Comparison of ENCODE assay signal across 7 mouse cellular contexts in the genomic region with DNA sequence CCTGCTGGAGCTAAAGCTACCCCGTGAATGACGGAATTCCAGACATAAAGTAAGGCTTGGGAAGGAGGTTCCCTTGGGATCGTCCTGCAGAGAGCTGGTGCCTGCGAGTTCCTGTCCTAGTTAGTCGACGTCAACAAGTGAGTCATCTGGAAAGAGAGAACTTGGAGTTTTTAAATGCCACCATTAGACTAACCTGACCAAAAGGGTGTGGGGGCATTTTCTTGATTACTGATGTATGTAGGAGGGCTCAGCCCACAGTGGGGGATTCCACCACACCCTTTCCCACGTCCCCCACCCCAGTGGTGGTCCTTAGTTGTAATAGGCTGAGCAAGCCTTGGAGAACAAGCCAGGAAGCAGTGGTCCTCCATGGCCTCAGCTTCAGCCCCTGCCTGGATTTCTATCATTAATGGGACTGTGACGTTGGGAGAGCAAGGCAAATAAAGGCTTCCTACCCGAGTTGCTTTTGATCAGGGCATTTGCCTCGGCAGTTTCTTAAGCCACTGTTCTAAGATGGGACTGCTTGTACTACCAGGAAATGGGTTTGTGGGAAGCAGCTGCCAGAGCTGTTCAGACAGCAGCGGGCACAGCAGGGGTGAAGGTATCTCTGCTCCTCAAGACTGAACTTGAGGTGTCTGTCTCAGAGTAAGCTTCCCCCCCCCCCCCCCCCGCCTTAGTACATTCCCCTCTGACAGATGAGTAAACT. TPM values are rescaled to one million over a fixed set of nuclear protein-coding genes. Genes with fewer than 3 reads are reported as not detected.
A peak's percentile ranks its signal among the peaks of the same experiment; 100 is the strongest.
DNase-seq lines count a peak whose midpoint lies in the region; ATAC-seq and TF ChIP-seq lines count a peak whose summit lies in the region.

No protein-coding gene starts in this region.

- peak; percentile 72 for DNase-seq in NIH3T3 (ENCODE audit: low read depth)
- DNase-seq in fibroblast of lung, adult 2 months (ENCODE audit: low read depth), result peak; percentile 43
- peak; percentile 10 for DNase-seq in hindlimb bud, embryonic 11.5 days (ENCODE audit: extremely low spot score, low read depth, low spot score)
- DNase-seq in lung, adult 2 months, result peak; percentile 8
- DNase-seq in layer of hippocampus, postnatal 14 days (ENCODE audit: low spot score in 2 of 2), result no peak

- no peak for TF ChIP-seq POLR2A in lung, adult 2 months (IDR thresholded peaks at IDR 0.05; ENCODE audit: borderline replicate concordance, extremely low read depth, low read depth, low read length)
- TF ChIP-seq POLR2A in small intestine, adult 2 months (IDR thresholded peaks at IDR 0.05; ENCODE audit: low read depth, low read length), result no peak

- WGBS in lung, adult 2 months, result 15% methylated on average over 12 of the region's 12 CpGs
- WGBS in small intestine, adult 2 months, result 6% methylated on average over 12 of the region's 12 CpGs

- no peak for TF ChIP-seq CTCF in lung, adult 2 months (IDR thresholded peaks at IDR 0.05; ENCODE audit: insufficient read depth, low read length)
- no peak for TF ChIP-seq CTCF in small intestine, adult 2 months (IDR thresholded peaks at IDR 0.05; ENCODE audit: extremely low read depth, insufficient read length, insufficient replicate concordance, low read depth, low read length)

- peak overlapping the region; percentile 94 for H3K4me3 ChIP-seq in lung, adult 2 months (replicated peaks; ENCODE audit: extremely low read depth, low read depth, low read length)
- H3K4me3 ChIP-seq in small intestine, adult 2 months (ENCODE audit: low read depth, low read length), result peak overlapping the region; percentile 72

- ATAC-seq in CD4-positive, CD25-positive, alpha-beta regulatory T cell, adult 4 months, result peak; percentile 13

- peaks cover 2% of the 10 kb centered on the region; the same call in 1 of the 2 replicates for H3K36me3 ChIP-seq in small intestine, adult 2 months (ENCODE audit: control insufficient read depth, insufficient read depth, low read length)

- no peaks in the 10 kb centered on the region for H3K27me3 ChIP-seq in small intestine, adult 2 months (ENCODE audit: control insufficient read depth, insufficient read depth, low read length)

- peak overlapping the region; percentile 82; the same call in 1 of the 2 replicates for H3K27ac ChIP-seq in small intestine, adult 2 months (ENCODE audit: insufficient read depth, low read depth, low read length)

- H3K4me1 ChIP-seq in lung, adult 2 months (ENCODE audit: control insufficient read depth, insufficient read depth, low read length), result peaks cover 2% of the 10 kb centered on the region; the same call in 1 of the 2 replicates
- peaks cover 17% of the 10 kb centered on the region for H3K4me1 ChIP-seq in small intestine, adult 2 months (ENCODE audit: control insufficient read depth, insufficient read depth, insufficient read length, low read length)

RNA-seq across cellular contexts. Expression of a gene that starts 10.2 kb away (rescaled TPM):
- 10 to 100 TPM; 15.7 to 27.0 TPM for polyA plus RNA-seq in CD4-positive, CD25-positive, alpha-beta regulatory T cell, adult 4 months (2017; shearing (Covaris generic))
- polyA plus RNA-seq in lung, adult 2 months (2012; rRNA removed), result 4.7 and 6.3 TPM in 2 replicates
- 9.4 and 9.9 TPM in 2 replicates for polyA plus RNA-seq in small intestine, adult 2 months (2012; rRNA removed)
- under 1 TPM; 0.90 to 0.98 TPM for total RNA-seq in layer of hippocampus, postnatal 14 days (2021)

Comparison
In these comparisons a context has a peak if more than half of its experiments do, and no peak if none do; other contexts are left out.
1. DNase-seq: peak in NIH3T3 (single experiment), fibroblast of lung, adult 2 months (single experiment), hindlimb bud, embryonic 11.5 days (single experiment) and lung, adult 2 months (single experiment); none in layer of hippocampus, postnatal 14 days (0 of 2).